Mouse (Mus musculus): ENCODE measurements around the gene Pold1. TPM values are rescaled to one million over a fixed set of nuclear protein-coding genes. Genes with fewer than 3 reads are reported as not detected.
A peak's percentile ranks its signal among the peaks of the same experiment; 100 is the strongest.

The Pold1 gene
- total RNA-seq, 1 experiment from 2014 or later: 16.1 TPM

GRCm38 (mm10) chr7:44551731-44552130 lies 3.1 kb upstream of the Pold1 start:
- ATAC-seq (replicated peaks; ENCODE audit: insufficient number of reproducible peaks, low FRiP score, low TSS enrichment, poor library complexity, severe bottlenecking): no peak

GRCm38 (mm10) chr7:44551301-44551700 lies 2.7 kb upstream of the Pold1 start:
- ATAC-seq (replicated peaks; ENCODE audit: insufficient number of reproducible peaks, low FRiP score, low TSS enrichment, poor library complexity, severe bottlenecking): no peak

GRCm38 (mm10) chr7:44550409-44550678 lies 1.7 kb upstream of the Pold1 start:
- ATAC-seq (replicated peaks; ENCODE audit: insufficient number of reproducible peaks, low FRiP score, low TSS enrichment, poor library complexity, severe bottlenecking): no peak

GRCm38 (mm10) chr7:44549621-44550408 lies 1.2 kb upstream of the Pold1 start:
- no peak for ATAC-seq (replicated peaks; ENCODE audit: insufficient number of reproducible peaks, low FRiP score, low TSS enrichment, poor library complexity, severe bottlenecking)

GRCm38 (mm10) chr7:44547725-44548124 lies 924 bp downstream of the Pold1 start:
- ATAC-seq (replicated peaks; ENCODE audit: insufficient number of reproducible peaks, low FRiP score, low TSS enrichment, poor library complexity, severe bottlenecking): no peak

- ATAC-seq (replicated peaks; ENCODE audit: insufficient number of reproducible peaks, low FRiP score, low TSS enrichment, poor library complexity, severe bottlenecking): no peak
Observed at GRCm38 (mm10) chr7:44547041-44547440, 1.6 kb downstream of the Pold1 start.

- ATAC-seq (replicated peaks; ENCODE audit: insufficient number of reproducible peaks, low FRiP score, low TSS enrichment, poor library complexity, severe bottlenecking): no peak
Observed at GRCm38 (mm10) chr7:44546274-44546673, 2.4 kb downstream of the Pold1 start.

- no peak for ATAC-seq (replicated peaks; ENCODE audit: insufficient number of reproducible peaks, low FRiP score, low TSS enrichment, poor library complexity, severe bottlenecking)
Observed at GRCm38 (mm10) chr7:44543071-44543470, 5.6 kb downstream of the Pold1 start.

GRCm38 (mm10) chr7:44542555-44542954 lies 6.1 kb downstream of the Pold1 start:
- no peak for ATAC-seq (replicated peaks; ENCODE audit: insufficient number of reproducible peaks, low FRiP score, low TSS enrichment, poor library complexity, severe bottlenecking)

- no peak for ATAC-seq (replicated peaks; ENCODE audit: insufficient number of reproducible peaks, low FRiP score, low TSS enrichment, poor library complexity, severe bottlenecking)
Observed at GRCm38 (mm10) chr7:44538756-44539624, 9.7 kb downstream of the Pold1 start.

- ATAC-seq (replicated peaks; ENCODE audit: insufficient number of reproducible peaks, low FRiP score, low TSS enrichment, poor library complexity, severe bottlenecking): no peak
Observed at GRCm38 (mm10) chr7:44537496-44537895, 11.2 kb downstream of the Pold1 start.

GRCm38 (mm10) chr7:44537009-44537408 lies 11.6 kb downstream of the Pold1 start:
- ATAC-seq (replicated peaks; ENCODE audit: insufficient number of reproducible peaks, low FRiP score, low TSS enrichment, poor library complexity, severe bottlenecking): no peak

GRCm38 (mm10) chr7:44536590-44536968 lies 12.1 kb downstream of the Pold1 start:
- ATAC-seq (replicated peaks; ENCODE audit: insufficient number of reproducible peaks, low FRiP score, low TSS enrichment, poor library complexity, severe bottlenecking): no peak

- ATAC-seq (replicated peaks; ENCODE audit: insufficient number of reproducible peaks, low FRiP score, low TSS enrichment, poor library complexity, severe bottlenecking): no peak
Observed at GRCm38 (mm10) chr7:44535657-44536589, 12.7 kb downstream of the Pold1 start.

- ATAC-seq (replicated peaks; ENCODE audit: insufficient number of reproducible peaks, low FRiP score, low TSS enrichment, poor library complexity, severe bottlenecking): no peak
Observed at GRCm38 (mm10) chr7:44534656-44535441, 13.8 kb downstream of the Pold1 start.

- ATAC-seq (replicated peaks; ENCODE audit: insufficient number of reproducible peaks, low FRiP score, low TSS enrichment, poor library complexity, severe bottlenecking): peak; percentile 54
Observed at GRCm38 (mm10) chr7:44534242-44534641, 14.4 kb downstream of the Pold1 start.

- no peak for ATAC-seq (replicated peaks; ENCODE audit: insufficient number of reproducible peaks, low FRiP score, low TSS enrichment, poor library complexity, severe bottlenecking)
Observed at GRCm38 (mm10) chr7:44533746-44534045, 15.0 kb downstream of the Pold1 start.

GRCm38 (mm10) chr7:44532918-44533745 lies 15.5 kb downstream of the Pold1 start:
- no peak for ATAC-seq (replicated peaks; ENCODE audit: insufficient number of reproducible peaks, low FRiP score, low TSS enrichment, poor library complexity, severe bottlenecking)

All from monocyte, adult 5-6 weeks (primary cell).